Mouse (Mus musculus) thymus, adult 2 months (tissue): ENCODE measurements around the gene Ubxn2a. TPM values are rescaled to one million over a fixed set of nuclear protein-coding genes. Genes with fewer than 3 reads are reported as not detected.
"Not testable (repeated sequence)": the region's sequence is repeated elsewhere in the genome, so short reads cannot be mapped to it uniquely, and the experiment has no call there.

Experiments
- DNase-seq: peaks from one replicate; pipeline ENCODE4 v3.0.0; 2021
- H3K27ac ChIP-seq: fragments of 200-500 bp; 2 replicates; pipeline ENCODE4 v1.5.1; 2012; ENCODE audit warnings: low read length, control low read depth; ENCODE audit not compliant: control insufficient read depth, insufficient read depth
- H3K27me3 ChIP-seq: fragments of 200-500 bp; 2 replicates; pipeline ENCODE4 v1.6.1; 2012; ENCODE audit warnings: mild to moderate bottlenecking, low read length, moderate library complexity, mixed read lengths; ENCODE audit not compliant: control insufficient read depth, insufficient read depth
- H3K36me3 ChIP-seq: fragments of 200-500 bp; 2 replicates; pipeline ENCODE4 v1.6.1; 2012; ENCODE audit warnings: mild to moderate bottlenecking, low read length, moderate library complexity; ENCODE audit not compliant: control insufficient read depth, insufficient read depth
- H3K4me1 ChIP-seq: fragments of 200-500 bp; replicated peaks from 2 replicates; pipeline ENCODE4 v1.6.1; 2012; ENCODE audit warnings: low read length; ENCODE audit not compliant: control insufficient read depth, insufficient read depth
- H3K4me3 ChIP-seq: fragments of 200-500 bp; 2 replicates; pipeline ENCODE4 v1.5.1; 2012; ENCODE audit warnings: mild to moderate bottlenecking, low read length, control low read depth, moderate library complexity; ENCODE audit not compliant: control insufficient read depth, insufficient read depth
- CTCF ChIP-seq: fragments of 200-500 bp; IDR thresholded peaks from 2 replicates; pipeline ENCODE4 v1.5.1; 2012; ENCODE audit warnings: mild to moderate bottlenecking, control low read depth, low read length, moderate library complexity, borderline replicate concordance; ENCODE audit not compliant: control insufficient read depth, poor library complexity, insufficient read depth; ENCODE audit errors: extremely low read depth
- POLR2A ChIP-seq: fragments of 200-500 bp; IDR thresholded peaks from 2 replicates; pipeline ENCODE4 v1.6.1; 2012; ENCODE audit warnings: mild to moderate bottlenecking, low read length, control low read depth, moderate library complexity; ENCODE audit not compliant: control insufficient read depth, poor library complexity, insufficient read depth; ENCODE audit errors: extremely low read depth
- WGBS: fragments of 180-500 bp; shearing (Covaris S2); methylation state at CpG from one replicate; pipeline ENCODE4 v1.1.7; 2018; 5-methylcytosine and 5-hydroxymethylcytosine counted together
- polyA plus RNA-seq: library from polyadenylated mRNA; depleted of rRNA; stranded (reverse); fragments of >200 nt; gene quantifications from 2 replicates; pipeline ENCODE4 v1.2.3, GENCODE M21; 2012

The Ubxn2a gene
- polyA plus RNA-seq, 1 experiment, result 3.3 TPM

GRCm38 (mm10) chr12:4898024-4898423 is 9.5 kb downstream of the Ubxn2a start:
- Histone ChIP-seq H3K4me1 (no peaks in the 10 kb centered on the region), H3K27ac (no peak overlapping the region), H3K27me3 (no peaks in the 10 kb centered on the region), H3K4me3 (no peak overlapping the region), H3K36me3 (peaks cover 8% of the 10 kb centered on the region)
- over 99% methylated on average over 5 of the region's 5 CpGs for WGBS
- DNase-seq, result no peak
- TF ChIP-seq CTCF (no peak), POLR2A (no peak)

- no peak for DNase-seq
- Histone ChIP-seq H3K4me1 (no peaks in the 10 kb centered on the region), H3K27me3 (no peaks in the 10 kb centered on the region), H3K36me3 (peaks cover 10% of the 10 kb centered on the region; the same call in 1 of the 2 replicates), H3K4me3 (no peak overlapping the region), H3K27ac (no peak overlapping the region)
- 100% methylated on average over 1 of the region's 1 CpGs for WGBS
- TF ChIP-seq POLR2A (no peak), CTCF (no peak)
Observed at GRCm38 (mm10) chr12:4889891-4890290, 17.6 kb downstream of the Ubxn2a start.

- H3K27me3 ChIP-seq, result no peaks in the 10 kb centered on the region
- no peak overlapping the region for H3K4me3 ChIP-seq
- DNase-seq, result no peak
- TF ChIP-seq CTCF (no peak), POLR2A (no peak)
- no peaks in the 10 kb centered on the region for H3K4me1 ChIP-seq
- 97% methylated on average over 2 of the region's 2 CpGs for WGBS
- no peak overlapping the region for H3K27ac ChIP-seq
- peaks cover 10% of the 10 kb centered on the region; the same call in 1 of the 2 replicates for H3K36me3 ChIP-seq
Observed at GRCm38 (mm10) chr12:4889251-4889650, 18.3 kb downstream of the Ubxn2a start.

- no peaks in the 10 kb centered on the region for H3K4me1 ChIP-seq
- H3K36me3 ChIP-seq, result peaks cover 10% of the 10 kb centered on the region; the same call in 1 of the 2 replicates
- H3K27me3 ChIP-seq, result no peaks in the 10 kb centered on the region
- no peak overlapping the region for H3K4me3 ChIP-seq
- DNase-seq, result no peak
- TF ChIP-seq CTCF, result no peak
- no peak for TF ChIP-seq POLR2A
- no peak overlapping the region for H3K27ac ChIP-seq
Observed at GRCm38 (mm10) chr12:4888739-4889138, 18.8 kb downstream of the Ubxn2a start.

- not testable (repeated sequence) for H3K27me3 ChIP-seq, H3K27ac ChIP-seq, DNase-seq, H3K4me3 ChIP-seq, H3K4me1 ChIP-seq
- peaks cover 18% of the 10 kb centered on the region for H3K36me3 ChIP-seq
- WGBS, result 97% methylated on average over 4 of the region's 4 CpGs
Observed at GRCm38 (mm10) chr12:4886581-4886980, 20.9 kb downstream of the Ubxn2a start.

GRCm38 (mm10) chr12:4885062-4885461 is 22.4 kb downstream of the Ubxn2a start:
- Histone ChIP-seq H3K4me1 (no peaks in the 10 kb centered on the region), H3K27ac (no peak overlapping the region), H3K36me3 (peaks cover 18% of the 10 kb centered on the region), H3K4me3 (no peak overlapping the region), H3K27me3 (no peaks in the 10 kb centered on the region)
- no peak for DNase-seq
- TF ChIP-seq POLR2A, result no peak
- no peak for TF ChIP-seq CTCF
- WGBS, result 73% methylated on average over 1 of the region's 1 CpGs

GRCm38 (mm10) chr12:4882086-4882485 is 25.4 kb downstream of the Ubxn2a start:
- DNase-seq, result no peak
- Histone ChIP-seq H3K27me3 (no peaks in the 10 kb centered on the region), H3K4me3 (no peak overlapping the region), H3K27ac (no peak overlapping the region), H3K36me3 (peaks cover 22% of the 10 kb centered on the region), H3K4me1 (no peaks in the 10 kb centered on the region)
- WGBS, result 97% methylated on average over 2 of the region's 2 CpGs
- TF ChIP-seq CTCF (no peak), POLR2A (no peak)
